Mouse (Mus musculus) heart, embryonic 14.5 days (tissue): ENCODE data around the gene Sphk2. TPM values are rescaled to one million over a fixed set of nuclear protein-coding genes. Genes with fewer than 3 reads are reported as not detected.

Experiments
- ATAC-seq: fragments of 200-750 bp; cut with Nextera tagmentation; 2 replicates; pipeline ENCODE4 v1.8.0; 2017; ENCODE audit warnings: low read depth, moderate TSS enrichment; ENCODE audit not compliant: insufficient number of reproducible peaks, insufficient read depth, low FRiP score
- H3K27ac ChIP-seq, 2 experiments: fragments of 200-500 bp in 1 of 2; fragments of 300-500 bp in 1 of 2; sonication (generic) in 1 of 2; replicated peaks in 1 of 2; 2 replicates each; pipeline ENCODE4 v1.5.1; 2012 to 2014; ENCODE audit warnings: low read depth in 2 of 2, low read length in 2 of 2, control low read depth in 1 of 2, mild to moderate bottlenecking in 1 of 2, mixed read lengths in 1 of 2; ENCODE audit not compliant: control insufficient read depth in 1 of 2, insufficient read depth in 1 of 2
- H3K27me3 ChIP-seq: fragments of 300-500 bp; sonication (generic); 2 replicates; pipeline ENCODE4 v1.6.1; 2014; ENCODE audit warnings: mild to moderate bottlenecking, low read length, control low read depth; ENCODE audit not compliant: control insufficient read depth, insufficient read depth
- H3K36me3 ChIP-seq: fragments of 300-500 bp; sonication (generic); 2 replicates; pipeline ENCODE4 v1.6.1; 2014; ENCODE audit warnings: mild to moderate bottlenecking, control low read depth, low read length, mixed read lengths; ENCODE audit not compliant: control insufficient read depth, insufficient read depth
- H3K4me1 ChIP-seq, 2 experiments: fragments of 200-500 bp in 1 of 2; fragments of 300-500 bp in 1 of 2; sonication (generic) in 1 of 2; 2 replicates each; pipeline ENCODE4 v1.6.1; 2012 to 2014; ENCODE audit warnings: low read length in 2 of 2, control low read depth in 1 of 2, mixed read lengths in 1 of 2; ENCODE audit not compliant: control insufficient read depth in 2 of 2, insufficient read depth in 2 of 2
- H3K4me2 ChIP-seq: fragments of 300-500 bp; sonication (generic); 2 replicates; pipeline ENCODE4 v1.6.1; 2014; ENCODE audit warnings: mild to moderate bottlenecking, low read length
- H3K4me3 ChIP-seq, 2 experiments: fragments of 200-500 bp in 1 of 2; fragments of 300-500 bp in 1 of 2; sonication (generic) in 1 of 2; 2 replicates each; pipeline ENCODE4 v1.5.1; 2012 to 2014; ENCODE audit warnings: low read length in 2 of 2, mild to moderate bottlenecking in 2 of 2, control low read depth in 1 of 2, low read depth in 1 of 2, moderate library complexity in 1 of 2; ENCODE audit not compliant: control insufficient read depth in 1 of 2, insufficient read depth in 1 of 2
- H3K9ac ChIP-seq: fragments of 300-500 bp; sonication (generic); 2 replicates; pipeline ENCODE4 v1.6.1; 2014; ENCODE audit warnings: mild to moderate bottlenecking, low read length
- H3K9me3 ChIP-seq: fragments of 300-500 bp; sonication (generic); 2 replicates; pipeline ENCODE4 v1.6.1; 2016; ENCODE audit warnings: low read length, control low read depth; ENCODE audit not compliant: control insufficient read depth
- WGBS: fragments of 180-500 bp; shearing (Covaris S2); extraction: QIAGEN DNeasy Blood & Tissue Kit; methylation state at CpG from one replicate; pipeline ENCODE4 v1.1.7; 2014; 5-methylcytosine and 5-hydroxymethylcytosine counted together
- polyA plus RNA-seq: library from polyadenylated mRNA; unstranded; fragments of >200 nt; fragmentation: Nextera tagmentation; extraction: Ambion mirVana; gene quantifications from 2 replicates; pipeline ENCODE4 v1.2.1, GENCODE M21; 2014

The Sphk2 gene
- polyA plus RNA-seq, 1 experiment from 2014 or later, result 12.5 TPM

- peaks cover 28 to 43% of the 10 kb centered on the region in 2 experiments for H3K4me1 ChIP-seq
- H3K36me3 ChIP-seq, result peaks cover 9% of the 10 kb centered on the region
- peaks cover 1% of the 10 kb centered on the region for H3K27me3 ChIP-seq
- H3K9me3 ChIP-seq, result no peaks in the 10 kb centered on the region
- H3K4me3 ChIP-seq, result peak overlapping the region; percentile 66 to 74
- peak overlapping the region; percentile 96 for H3K4me2 ChIP-seq
- H3K9ac ChIP-seq, result peak overlapping the region; percentile 93
- WGBS, result under 1% methylated on average over 21 of the region's 21 CpGs
- H3K27ac ChIP-seq, result peak overlapping the region; percentile 70 to 93
- ATAC-seq, result no peak
These were observed 12.3 kb downstream of the Sphk2 start for GRCm38 (mm10) chr7:45705443-45705864.

DNA sequence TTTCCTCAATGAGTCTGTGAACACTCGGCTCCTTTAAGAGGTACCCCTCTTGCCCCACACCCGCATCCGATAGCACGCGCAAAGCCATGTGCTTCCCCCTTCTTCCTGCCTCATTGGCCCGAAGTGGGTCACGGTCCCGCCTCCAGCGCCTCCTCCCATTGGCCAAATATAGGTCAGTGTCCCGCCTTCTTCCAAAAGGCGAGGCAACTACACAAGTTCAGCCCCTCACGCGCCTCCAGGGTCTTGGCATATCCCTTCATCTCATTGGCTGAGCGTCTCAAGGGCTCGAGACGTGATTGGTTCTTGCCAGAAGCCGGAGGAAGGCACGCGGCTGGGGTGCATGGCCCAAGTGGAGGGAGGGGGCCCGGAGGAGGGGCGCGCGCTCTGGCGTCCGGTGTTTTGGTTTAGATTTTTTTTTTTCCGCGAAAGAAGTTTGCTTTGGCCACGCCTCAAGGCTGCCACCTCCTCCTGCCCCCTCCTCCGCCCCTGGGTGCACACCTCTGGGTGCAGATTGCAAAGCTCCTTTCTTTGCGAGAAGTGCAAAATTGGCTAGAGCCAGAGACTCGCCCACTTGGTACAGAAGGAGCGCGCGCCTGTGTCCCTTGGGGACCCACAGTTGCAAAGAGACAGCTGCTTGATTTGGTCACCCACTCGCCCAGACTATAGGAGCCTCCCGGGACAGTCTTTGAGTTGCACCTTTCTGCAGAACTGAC, 12.9 kb downstream of the Sphk2 start, which contains the start of gene Dbp:
Gene Dbp, plus strand, starts transcription at position 359 of the 713 bp plus-strand sequence.
- under 1% methylated on average over 36 of the region's 36 CpGs for WGBS
- peak; percentile 86 for ATAC-seq
- peaks cover 28 to 49% of the 10 kb centered on the region in 2 experiments for H3K4me1 ChIP-seq

GRCm38 (mm10) chr7:45704046-45704559, 13.7 kb downstream of the Sphk2 start:
- H3K9ac ChIP-seq, result peak overlapping the region; percentile 67
- peak; percentile 27; the same call in 1 of the 2 replicates for ATAC-seq
- peaks cover 28 to 54% of the 10 kb centered on the region in 2 experiments for H3K4me1 ChIP-seq

More for the DNA sequence above, 12.9 kb downstream of the Sphk2 start, which contains the start of gene Dbp:
- Histone ChIP-seq H3K4me2 (peak within 1 kb of the TSS; percentile 96), H3K9me3 (no peaks in the 10 kb centered on the region), H3K27me3 (peaks cover 7% of the 10 kb centered on the region), H3K27ac (peak within 1 kb of the TSS; percentile 89 to 93), H3K4me3 (peak within 1 kb of the TSS; percentile 66 to 74), H3K9ac (peak within 1 kb of the TSS; percentile 93), H3K36me3 (peaks cover 4% of the 10 kb centered on the region)

DNA sequence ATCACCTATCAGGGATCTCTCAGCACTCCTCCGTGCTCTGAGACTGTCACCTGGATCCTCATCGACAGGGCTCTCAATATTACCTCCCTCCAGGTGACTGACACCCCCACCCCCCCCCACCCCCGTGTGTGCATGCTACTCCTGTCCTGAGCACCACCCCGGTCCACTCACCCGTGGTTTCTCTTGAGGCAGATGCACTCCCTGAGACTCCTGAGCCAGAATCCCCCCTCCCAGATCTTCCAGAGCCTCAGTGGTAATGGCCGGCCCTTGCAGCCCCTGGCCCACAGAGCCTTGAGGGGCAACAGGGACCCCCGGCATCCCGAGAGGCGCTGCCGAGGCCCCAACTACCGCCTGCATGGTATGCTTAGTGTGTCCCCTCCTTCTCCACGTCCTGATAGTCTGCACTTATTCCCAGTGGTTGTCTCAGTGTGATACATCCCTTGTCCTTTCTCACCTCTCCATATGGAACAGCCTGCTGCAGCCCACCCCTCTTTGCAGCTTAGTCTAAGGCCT, 14.2 kb downstream of the Sphk2 start:
- no peak for ATAC-seq
- no peaks in the 10 kb centered on the region for H3K36me3 ChIP-seq
- peak overlapping the region; percentile 96 for H3K4me2 ChIP-seq
- peak overlapping the region; percentile 58 to 74 for H3K4me3 ChIP-seq
- peak overlapping the region; percentile 67 for H3K9ac ChIP-seq
- WGBS, result 36% methylated on average over 12 of the region's 12 CpGs
- H3K9me3 ChIP-seq, result no peaks in the 10 kb centered on the region
- peaks cover 19% of the 10 kb centered on the region for H3K27me3 ChIP-seq
- H3K27ac ChIP-seq, result peak overlapping the region; percentile 89 to 90
- H3K4me1 ChIP-seq, result peaks cover 28 to 51% of the 10 kb centered on the region in 2 experiments

More at GRCm38 (mm10) chr7:45704046-45704559, 13.7 kb downstream of the Sphk2 start:
- Histone ChIP-seq H3K4me3 (peak overlapping the region; percentile 58 to 74), H3K27ac (peak overlapping the region; percentile 89 to 90), H3K4me2 (peak overlapping the region; percentile 96), H3K27me3 (peaks cover 14% of the 10 kb centered on the region), H3K36me3 (no peaks in the 10 kb centered on the region), H3K9me3 (no peaks in the 10 kb centered on the region)
- 1% methylated on average over 13 of the region's 13 CpGs for WGBS

DNA sequence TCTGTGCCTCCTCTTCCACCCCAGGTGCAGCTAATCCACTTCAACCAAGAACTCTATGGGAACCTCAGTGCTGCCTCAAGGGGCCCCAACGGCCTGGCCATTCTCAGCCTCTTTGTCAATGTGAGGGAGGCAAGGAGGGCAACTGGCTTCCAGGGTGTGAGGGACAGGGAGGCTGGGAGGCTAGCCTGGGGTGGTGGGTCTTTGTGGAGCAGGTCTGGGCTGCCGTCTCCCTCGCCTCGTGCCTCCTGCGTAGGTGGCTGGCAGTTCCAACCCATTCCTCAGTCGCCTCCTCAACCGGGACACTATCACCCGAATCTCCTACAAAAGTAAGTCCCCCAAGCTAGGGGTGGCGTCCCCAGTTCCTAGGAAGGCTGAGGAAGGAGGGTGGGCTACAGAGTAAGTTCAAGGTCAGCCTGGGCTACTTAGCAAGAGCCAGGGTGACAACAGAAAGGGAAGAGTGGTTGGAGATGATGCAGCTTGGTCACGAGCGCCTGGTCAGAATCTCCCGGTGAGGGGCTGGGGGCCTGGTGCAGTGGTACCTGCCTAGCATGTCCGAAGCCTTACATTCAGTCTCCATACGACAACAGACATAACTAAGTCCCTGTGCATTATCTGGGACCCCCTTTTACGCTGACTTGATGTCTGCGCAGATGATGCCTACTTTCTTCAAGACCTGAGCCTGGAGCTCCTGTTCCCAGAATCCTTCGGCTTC, 14.8 kb downstream of the Sphk2 start:
- H3K9me3 ChIP-seq, result no peaks in the 10 kb centered on the region
- no peak overlapping the region; the same call in 1 of the 2 replicates for H3K4me2 ChIP-seq
- no peaks in the 10 kb centered on the region for H3K36me3 ChIP-seq
- H3K4me3 ChIP-seq, result no peak overlapping the region
- H3K4me1 ChIP-seq, result peaks cover 25 to 45% of the 10 kb centered on the region in 2 experiments
- H3K27me3 ChIP-seq, result peaks cover 23% of the 10 kb centered on the region
- WGBS, result 86% methylated on average over 17 of the region's 17 CpGs
- no peak overlapping the region for H3K27ac ChIP-seq
- no peak for ATAC-seq
- H3K9ac ChIP-seq, result 0 out of 2 replicates have a peak overlapping the region, but pooled peaks have one; percentile 67

GRCm38 (mm10) chr7:45702316-45702715, 15.5 kb downstream of the Sphk2 start:
- Histone ChIP-seq H3K4me1 (peaks cover 22 to 39% of the 10 kb centered on the region in 2 experiments), H3K27me3 (peaks cover 23% of the 10 kb centered on the region), H3K36me3 (no peaks in the 10 kb centered on the region), H3K9me3 (no peaks in the 10 kb centered on the region), H3K4me3 (no peak overlapping the region), H3K4me2 (no peak overlapping the region), H3K9ac (no peak overlapping the region), H3K27ac (no peak overlapping the region)
- no peak for ATAC-seq
- 91% methylated on average over 11 of the region's 11 CpGs for WGBS

DNA sequence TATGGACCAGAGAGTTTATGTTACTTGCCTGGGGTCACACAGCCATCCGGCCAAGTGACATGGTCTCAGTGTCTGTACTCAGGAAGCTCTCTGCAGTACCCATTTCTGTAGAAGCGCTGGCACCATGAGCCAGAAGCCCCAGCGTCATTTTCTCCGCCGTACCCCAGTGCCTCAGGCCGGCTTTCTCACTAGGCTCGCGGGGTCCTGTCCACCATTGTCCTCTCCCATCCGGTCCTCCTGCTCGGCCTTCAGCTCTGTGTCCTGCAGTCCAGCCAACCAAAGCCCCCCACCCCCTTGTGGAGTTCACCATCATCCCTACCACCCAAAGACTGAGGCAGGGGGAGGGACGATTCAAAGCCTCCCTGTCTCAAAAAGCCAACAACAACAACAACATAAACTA, 16.2 kb downstream of the Sphk2 start:
- WGBS, result 90% methylated on average over 11 of the region's 11 CpGs
- Histone ChIP-seq H3K27me3 (peaks cover 23% of the 10 kb centered on the region), H3K4me2 (peak overlapping the region; percentile 83; the same call in 1 of the 2 replicates), H3K9ac (peak overlapping the region; percentile 58; the same call in 1 of the 2 replicates), H3K36me3 (no peaks in the 10 kb centered on the region), H3K4me1 (peaks cover 17 to 34% of the 10 kb centered on the region in 2 experiments), H3K4me3 (no peak overlapping the region), H3K27ac (no peak overlapping the region), H3K9me3 (no peaks in the 10 kb centered on the region)
- ATAC-seq, result no peak
